Mouse (Mus musculus) testis, adult 2 months (tissue): Measurements from ENCODE around the gene Wfikkn2. TPM values are rescaled to one million over a fixed set of nuclear protein-coding genes. Genes with fewer than 3 reads are reported as not detected.
A peak's percentile ranks its signal among the peaks of the same experiment; 100 is the strongest.

Experiments used
- H3K27ac ChIP-seq: fragments of 200-500 bp; 2 replicates; pipeline ENCODE4 v1.5.1; 2012; ENCODE audit warnings: low read depth, low read length; ENCODE audit not compliant: control insufficient read depth, insufficient read depth
- H3K27me3 ChIP-seq: fragments of 200-500 bp; 2 replicates; pipeline ENCODE4 v1.6.1; 2012; ENCODE audit warnings: mild to moderate bottlenecking, low read length, moderate library complexity; ENCODE audit not compliant: control insufficient read depth, insufficient read depth
- H3K36me3 ChIP-seq: fragments of 200-500 bp; 2 replicates; pipeline ENCODE4 v1.6.1; 2012; ENCODE audit warnings: mild to moderate bottlenecking, low read length; ENCODE audit not compliant: control insufficient read depth, insufficient read depth
- H3K4me1 ChIP-seq: fragments of 200-500 bp; 2 replicates; pipeline ENCODE4 v1.6.1; 2012; ENCODE audit warnings: low read length; ENCODE audit not compliant: control insufficient read depth, insufficient read depth
- H3K4me3 ChIP-seq: fragments of 200-500 bp; 2 replicates; pipeline ENCODE4 v1.5.1; 2012; ENCODE audit warnings: low read depth, mild to moderate bottlenecking, low read length, moderate library complexity, mixed read lengths; ENCODE audit not compliant: control insufficient read depth
- CTCF ChIP-seq: fragments of 200-500 bp; IDR thresholded peaks from 2 replicates; pipeline ENCODE4 v1.5.1; 2012; ENCODE audit warnings: low read depth, mild to moderate bottlenecking, inconsistent platforms, low read length, moderate library complexity; ENCODE audit not compliant: control insufficient read depth, insufficient read depth, insufficient replicate concordance
- POLR2A ChIP-seq: fragments of 200-500 bp; IDR thresholded peaks from 2 replicates; pipeline ENCODE4 v1.6.1; 2012; ENCODE audit warnings: low read depth, mild to moderate bottlenecking, inconsistent platforms, low read length, moderate library complexity; ENCODE audit not compliant: control insufficient read depth
- polyA plus RNA-seq: library from polyadenylated mRNA; depleted of rRNA; stranded (reverse); fragments of >200 nt; gene quantifications from 2 replicates; pipeline ENCODE4 v1.2.3, GENCODE M21; 2012

The Wfikkn2 gene
- polyA plus RNA-seq, 1 experiment, result 0.59 TPM

GRCm38 (mm10) chr11:94242760-94243421 lies 2.9 kb downstream of the Wfikkn2 start:
- Histone ChIP-seq H3K27ac (peak overlapping the region; percentile 3; the same call in 1 of the 2 replicates), H3K4me3 (peak overlapping the region; percentile 1; the same call in 1 of the 2 replicates), H3K27me3 (no peaks in the 10 kb centered on the region), H3K4me1 (peaks cover 15% of the 10 kb centered on the region), H3K36me3 (no peaks in the 10 kb centered on the region)
- TF ChIP-seq POLR2A, result no peak
- no peak for TF ChIP-seq CTCF

- TF ChIP-seq POLR2A, result no peak
- TF ChIP-seq CTCF, result no peak
- Histone ChIP-seq H3K36me3 (no peaks in the 10 kb centered on the region), H3K4me1 (peaks cover 15% of the 10 kb centered on the region), H3K4me3 (no peak overlapping the region), H3K27me3 (no peaks in the 10 kb centered on the region), H3K27ac (no peak overlapping the region)
These were observed 6.1 kb downstream of the Wfikkn2 start for GRCm38 (mm10) chr11:94239706-94240105.

- TF ChIP-seq CTCF, result no peak
- TF ChIP-seq POLR2A, result no peak
- Histone ChIP-seq H3K27ac (no peak overlapping the region), H3K4me1 (peaks cover 14% of the 10 kb centered on the region), H3K4me3 (no peak overlapping the region), H3K27me3 (no peaks in the 10 kb centered on the region), H3K36me3 (no peaks in the 10 kb centered on the region)
These were observed 7.0 kb downstream of the Wfikkn2 start for GRCm38 (mm10) chr11:94238786-94239185.

- Histone ChIP-seq H3K36me3 (no peaks in the 10 kb centered on the region), H3K27ac (no peak overlapping the region), H3K27me3 (no peaks in the 10 kb centered on the region), H3K4me1 (no peaks in the 10 kb centered on the region), H3K4me3 (no peak overlapping the region)
- TF ChIP-seq CTCF (peak; percentile 76; the same call in 1 of the 2 replicates), POLR2A (no peak)
These were observed 9.7 kb downstream of the Wfikkn2 start for GRCm38 (mm10) chr11:94236074-94236473.

GRCm38 (mm10) chr11:94234857-94235256 lies 10.9 kb downstream of the Wfikkn2 start:
- H3K27me3 ChIP-seq, result no peaks in the 10 kb centered on the region
- no peak overlapping the region for H3K27ac ChIP-seq
- H3K4me3 ChIP-seq, result no peak overlapping the region

GRCm38 (mm10) chr11:94234380-94234779 lies 11.4 kb downstream of the Wfikkn2 start:
- no peaks in the 10 kb centered on the region for H3K36me3 ChIP-seq
- H3K4me3 ChIP-seq, result no peak overlapping the region
- TF ChIP-seq CTCF (no peak), POLR2A (no peak)
- no peaks in the 10 kb centered on the region for H3K4me1 ChIP-seq
- H3K27ac ChIP-seq, result no peak overlapping the region
- H3K27me3 ChIP-seq, result no peaks in the 10 kb centered on the region

More at GRCm38 (mm10) chr11:94234857-94235256, 10.9 kb downstream of the Wfikkn2 start:
- H3K36me3 ChIP-seq, result no peaks in the 10 kb centered on the region
- TF ChIP-seq CTCF (no peak), POLR2A (no peak)
- H3K4me1 ChIP-seq, result no peaks in the 10 kb centered on the region

- H3K4me3 ChIP-seq, result no peak overlapping the region
- no peak overlapping the region for H3K27ac ChIP-seq
- H3K4me1 ChIP-seq, result no peaks in the 10 kb centered on the region
- TF ChIP-seq CTCF (no peak), POLR2A (no peak)
- no peaks in the 10 kb centered on the region for H3K36me3 ChIP-seq
- H3K27me3 ChIP-seq, result no peaks in the 10 kb centered on the region
These were observed 12.4 kb downstream of the Wfikkn2 start for GRCm38 (mm10) chr11:94233405-94233804.
